Mouse (Mus musculus) forebrain, embryonic 13.5 days (tissue): ENCODE measurements around the gene Polk. TPM values are rescaled to one million over a fixed set of nuclear protein-coding genes. Genes with fewer than 3 reads are reported as not detected.

ENCODE experiments used
- ATAC-seq: fragments of 200-750 bp; cut with Nextera tagmentation; 2 replicates; pipeline ENCODE4 v1.8.0; 2017
- H3K27ac ChIP-seq: fragments of 300-500 bp; sonication (generic); 2 replicates; pipeline ENCODE4 v1.5.1; 2015; ENCODE audit warnings: inconsistent platforms, mild to moderate bottlenecking, moderate library complexity
- H3K27me3 ChIP-seq: fragments of 300-500 bp; sonication (generic); 2 replicates; pipeline ENCODE4 v1.6.1; 2015; ENCODE audit warnings: mild to moderate bottlenecking, inconsistent platforms
- H3K36me3 ChIP-seq: fragments of 300-500 bp; sonication (generic); 2 replicates; pipeline ENCODE4 v1.6.1; 2015; ENCODE audit warnings: mild to moderate bottlenecking, inconsistent platforms; ENCODE audit not compliant: poor library complexity, severe bottlenecking
- H3K4me1 ChIP-seq: fragments of 300-500 bp; sonication (generic); 2 replicates; pipeline ENCODE4 v1.6.1; 2015; ENCODE audit warnings: inconsistent platforms
- H3K4me2 ChIP-seq: fragments of 300-500 bp; sonication (generic); 2 replicates; pipeline ENCODE4 v1.6.1; 2015; ENCODE audit warnings: inconsistent platforms, mild to moderate bottlenecking, moderate library complexity
- H3K4me3 ChIP-seq: fragments of 300-500 bp; sonication (generic); 2 replicates; pipeline ENCODE4 v1.5.1; 2015; ENCODE audit warnings: mild to moderate bottlenecking, inconsistent platforms
- H3K9ac ChIP-seq: fragments of 300-500 bp; sonication (generic); 2 replicates; pipeline ENCODE4 v1.6.1; 2015; ENCODE audit warnings: mild to moderate bottlenecking, inconsistent platforms
- H3K9me3 ChIP-seq: fragments of 300-500 bp; sonication (generic); replicated peaks from 2 replicates; pipeline ENCODE4 v1.6.1; 2016; ENCODE audit warnings: inconsistent platforms
- WGBS: fragments of 180-500 bp; shearing (Covaris S2); methylation state at CpG from one replicate; pipeline ENCODE4 v1.1.7; 2015; 5-methylcytosine and 5-hydroxymethylcytosine counted together
- polyA plus RNA-seq: library from polyadenylated mRNA; unstranded; fragments of >200 nt; fragmentation: Nextera tagmentation; extraction: Ambion mirVana; gene quantifications from 2 replicates; pipeline ENCODE4 v1.2.1, GENCODE M21; 2015

The Polk gene
- polyA plus RNA-seq, 1 experiment from 2014 or later: 6.0 TPM

GRCm38 (mm10) chr13:96527022-96527421, 15.4 kb downstream of the Polk start:
- Histone ChIP-seq H3K4me3 (no peak overlapping the region), H3K4me2 (no peak overlapping the region), H3K4me1 (no peaks in the 10 kb centered on the region), H3K27me3 (no peaks in the 10 kb centered on the region), H3K27ac (no peak overlapping the region), H3K36me3 (no peaks in the 10 kb centered on the region), H3K9me3 (no peaks in the 10 kb centered on the region), H3K9ac (no peak overlapping the region)
- WGBS: 93% methylated on average over 3 of the region's 3 CpGs
- ATAC-seq: no peak

DNA sequence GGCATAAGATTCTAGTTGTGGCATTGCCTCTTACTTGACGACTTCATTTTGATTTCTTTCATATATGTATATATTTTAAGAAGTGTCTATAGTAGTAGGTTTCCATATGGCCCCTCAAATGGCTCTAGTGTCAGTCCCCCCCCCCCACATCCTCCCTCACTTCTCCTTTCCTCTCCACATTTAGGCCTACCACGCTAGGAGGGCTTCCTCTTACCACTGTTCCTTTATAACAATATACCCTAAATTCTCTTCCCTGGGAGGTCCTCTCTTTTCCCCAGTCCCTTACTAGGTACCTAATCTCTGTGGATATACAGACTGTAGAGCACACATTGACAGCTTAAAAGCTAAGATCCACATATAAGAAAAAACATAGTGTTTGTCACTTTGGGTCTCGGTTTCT, 21.1 kb downstream of the Polk start:
- ATAC-seq: no peak
- Histone ChIP-seq H3K36me3 (no peaks in the 10 kb centered on the region), H3K27me3 (no peaks in the 10 kb centered on the region), H3K4me1 (no peaks in the 10 kb centered on the region), H3K4me3 (no peak overlapping the region), H3K9ac (no peak overlapping the region), H3K4me2 (no peak overlapping the region), H3K9me3 (no peaks in the 10 kb centered on the region), H3K27ac (no peak overlapping the region)
- WGBS: 89% methylated on average over 3 of the region's 3 CpGs

DNA sequence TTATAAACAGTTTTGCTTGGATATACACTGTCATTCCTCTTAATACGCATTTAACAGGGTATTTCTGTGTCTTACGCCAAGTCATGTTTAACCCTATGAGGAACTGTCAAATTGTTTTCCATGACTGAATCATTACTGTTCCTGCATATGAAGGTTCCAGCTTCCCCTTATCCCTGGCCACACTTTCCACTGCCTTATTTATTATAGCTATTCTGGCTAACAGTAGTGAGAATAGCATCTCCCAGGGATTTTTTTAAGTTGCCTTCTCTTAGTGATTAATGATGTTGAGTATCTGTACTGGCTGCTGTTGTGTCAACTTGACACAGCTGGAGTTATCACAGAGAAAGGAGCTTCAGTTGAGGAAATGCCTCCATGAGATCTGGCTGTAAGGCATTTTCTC, 25.0 kb downstream of the Polk start:
- Histone ChIP-seq H3K27me3 (no peaks in the 10 kb centered on the region), H3K9me3 (no peaks in the 10 kb centered on the region), H3K4me3 (no peak overlapping the region), H3K4me1 (no peaks in the 10 kb centered on the region), H3K36me3 (no peaks in the 10 kb centered on the region), H3K27ac (no peak overlapping the region), H3K9ac (no peak overlapping the region), H3K4me2 (no peak overlapping the region)
- whole genome bisulfite sequencing: 97% methylated on average over 2 of the region's 2 CpGs
- no peak for ATAC-seq

DNA sequence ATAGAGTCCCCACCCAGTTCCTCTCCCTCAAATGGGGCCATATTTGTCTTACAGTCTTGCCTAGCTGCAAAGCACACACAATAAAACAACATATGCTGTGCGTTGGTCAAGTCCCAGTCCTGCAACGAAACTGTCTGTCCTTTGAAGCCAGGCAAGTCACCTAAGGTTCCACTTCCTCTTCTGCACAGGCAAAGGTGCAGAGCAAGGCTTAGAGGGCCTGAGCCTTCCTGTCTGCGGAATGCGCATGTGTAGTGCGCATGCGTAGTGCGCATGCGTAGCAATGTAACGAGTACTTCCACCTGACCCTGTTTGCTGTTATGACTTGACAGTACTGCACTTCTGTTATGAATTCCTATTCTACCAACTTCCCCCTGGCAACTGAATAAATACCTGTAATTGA, 26.1 kb downstream of the Polk start:
- H3K4me2 ChIP-seq: no peak overlapping the region
- WGBS: 95% methylated on average over 9 of the region's 9 CpGs
- H3K4me3 ChIP-seq: no peak overlapping the region
- no peaks in the 10 kb centered on the region for H3K36me3 ChIP-seq
- no peak overlapping the region for H3K9ac ChIP-seq
- H3K27ac ChIP-seq: no peak overlapping the region
- no peaks in the 10 kb centered on the region for H3K9me3 ChIP-seq
- no peaks in the 10 kb centered on the region for H3K4me1 ChIP-seq
- H3K27me3 ChIP-seq: no peaks in the 10 kb centered on the region
- ATAC-seq: no peak

DNA sequence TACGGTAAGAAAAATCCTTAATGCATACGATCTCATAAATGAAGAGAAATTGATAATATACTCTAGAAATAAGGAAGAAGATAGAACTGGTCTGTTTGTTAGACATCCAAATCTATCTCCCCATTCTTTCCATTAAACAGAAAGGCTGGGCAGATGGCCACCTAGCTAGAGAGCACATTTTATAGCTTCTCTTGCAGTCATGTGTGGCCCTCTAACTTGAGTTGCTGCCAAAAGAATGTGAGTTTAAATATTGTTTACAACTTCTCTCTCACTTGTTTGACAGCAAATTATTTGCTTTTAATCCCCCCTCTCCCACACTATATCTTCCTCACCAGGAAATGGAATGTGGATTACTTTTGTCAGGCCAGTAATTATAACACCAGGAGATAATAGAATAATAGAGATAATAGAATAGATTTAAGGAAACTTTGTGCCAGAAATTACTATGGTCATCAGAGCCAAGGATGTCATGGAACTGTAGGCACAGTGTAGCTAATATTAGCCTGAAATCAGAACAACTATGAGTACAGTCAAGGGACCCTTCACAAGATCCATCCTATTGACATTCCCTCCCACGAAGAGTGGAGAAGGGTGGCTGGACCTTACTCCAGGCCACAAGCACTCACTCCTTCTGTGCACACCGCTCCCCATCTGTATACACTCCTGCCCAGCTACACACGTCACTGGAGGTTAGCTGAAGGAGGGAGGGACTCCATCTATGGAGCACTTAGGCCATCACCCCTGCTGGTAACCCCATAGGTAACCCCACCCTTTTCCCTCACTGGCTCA, 28.0 kb downstream of the Polk start:
- Histone ChIP-seq H3K4me3 (no peak overlapping the region), H3K27ac (no peak overlapping the region), H3K9me3 (no peaks in the 10 kb centered on the region), H3K27me3 (no peaks in the 10 kb centered on the region), H3K9ac (no peak overlapping the region), H3K4me2 (no peak overlapping the region), H3K4me1 (no peaks in the 10 kb centered on the region), H3K36me3 (no peaks in the 10 kb centered on the region)
- 86% methylated on average over 5 of the region's 5 CpGs for WGBS
- no peak for ATAC-seq

DNA sequence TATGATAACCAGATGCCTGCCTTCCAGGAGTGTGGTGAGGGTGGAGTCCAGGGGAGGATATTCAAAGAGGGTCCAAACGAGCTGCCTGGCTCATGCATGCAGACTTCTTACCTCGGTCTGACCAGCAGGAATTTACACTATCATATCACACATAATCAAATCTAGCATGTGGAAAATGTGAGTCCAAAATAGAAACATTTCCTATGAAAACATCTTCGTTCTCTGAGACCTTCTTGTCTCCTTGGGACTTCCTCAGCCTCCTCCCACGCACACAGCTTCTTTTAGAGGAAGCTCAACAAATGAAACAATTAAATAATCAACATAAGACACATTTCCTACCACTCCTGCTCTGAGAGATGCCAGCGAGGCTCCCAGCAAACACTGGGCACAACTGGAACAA, 30.5 kb downstream of the Polk start:
- WGBS: 69% methylated on average over 5 of the region's 5 CpGs
- ATAC-seq: no peak
- H3K4me3 ChIP-seq: no peak overlapping the region

DNA sequence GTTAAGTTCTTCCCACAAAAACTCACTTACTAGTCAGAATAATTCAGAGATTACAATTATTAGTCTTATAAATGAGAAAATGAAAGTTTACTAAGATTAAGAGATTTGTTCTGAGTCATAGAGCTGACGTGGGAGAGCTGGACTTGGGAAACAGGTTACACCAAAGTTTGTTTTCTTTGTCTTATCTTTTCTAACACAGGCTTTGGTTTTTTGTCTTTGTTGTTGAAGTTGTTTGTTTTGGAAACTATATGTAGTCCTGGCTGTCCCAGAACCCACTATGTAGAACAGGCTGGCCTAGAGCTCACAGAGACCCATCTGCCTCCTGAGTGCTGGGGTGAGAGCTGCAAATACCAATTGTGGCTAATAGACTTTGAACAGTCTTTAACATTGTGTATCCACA, 31.1 kb downstream of the Polk start:
- 95% methylated on average over 1 of the region's 1 CpGs for WGBS

More for the DNA sequence above, 30.5 kb downstream of the Polk start:
- Histone ChIP-seq H3K27me3 (no peaks in the 10 kb centered on the region), H3K4me1 (no peaks in the 10 kb centered on the region), H3K36me3 (no peaks in the 10 kb centered on the region), H3K4me2 (no peak overlapping the region), H3K27ac (no peak overlapping the region), H3K9ac (no peak overlapping the region), H3K9me3 (no peaks in the 10 kb centered on the region)

DNA sequence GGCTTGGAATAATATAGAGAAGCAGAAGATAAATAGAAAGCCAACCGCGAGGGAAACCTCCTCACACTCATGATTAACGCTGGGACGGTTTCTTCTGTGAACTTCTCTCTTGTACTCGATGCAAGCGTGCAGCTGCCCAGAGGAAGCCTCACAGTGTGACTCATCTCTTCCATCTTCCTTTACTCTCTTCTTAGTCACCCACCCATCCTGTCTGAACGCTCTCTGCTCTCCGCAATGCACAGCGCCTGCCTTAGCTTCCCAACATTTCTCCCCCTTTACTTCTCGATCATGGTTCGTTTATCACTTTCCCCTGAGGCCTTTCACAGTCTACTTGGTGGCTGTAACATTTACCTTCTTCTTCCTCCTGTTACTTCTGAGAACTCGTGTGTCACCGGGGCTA, 31.7 kb downstream of the Polk start:
- H3K4me1 ChIP-seq: no peaks in the 10 kb centered on the region
- no peak overlapping the region for H3K27ac ChIP-seq
- no peak overlapping the region for H3K4me2 ChIP-seq
- H3K9me3 ChIP-seq: no peaks in the 10 kb centered on the region
- no peak overlapping the region for H3K9ac ChIP-seq
- no peaks in the 10 kb centered on the region for H3K36me3 ChIP-seq
- no peak for ATAC-seq
- WGBS: 90% methylated on average over 13 of the region's 13 CpGs
- H3K4me3 ChIP-seq: no peak overlapping the region
- no peaks in the 10 kb centered on the region for H3K27me3 ChIP-seq

More for the DNA sequence above, 31.1 kb downstream of the Polk start:
- Histone ChIP-seq H3K27ac (no peak overlapping the region), H3K4me3 (no peak overlapping the region), H3K4me2 (no peak overlapping the region), H3K9me3 (no peaks in the 10 kb centered on the region), H3K9ac (no peak overlapping the region), H3K4me1 (no peaks in the 10 kb centered on the region), H3K27me3 (no peaks in the 10 kb centered on the region), H3K36me3 (no peaks in the 10 kb centered on the region)
- no peak for ATAC-seq

- no peak overlapping the region for H3K9ac ChIP-seq
- H3K9me3 ChIP-seq: no peaks in the 10 kb centered on the region
- no peak overlapping the region for H3K4me2 ChIP-seq
- H3K27me3 ChIP-seq: no peaks in the 10 kb centered on the region
- no peaks in the 10 kb centered on the region for H3K4me1 ChIP-seq
- H3K27ac ChIP-seq: no peak overlapping the region
- no peak for ATAC-seq
- WGBS: 89% methylated on average over 4 of the region's 4 CpGs
- no peaks in the 10 kb centered on the region for H3K36me3 ChIP-seq
- H3K4me3 ChIP-seq: no peak overlapping the region
Observed at GRCm38 (mm10) chr13:96507541-96507940, 34.8 kb downstream of the Polk start.

DNA sequence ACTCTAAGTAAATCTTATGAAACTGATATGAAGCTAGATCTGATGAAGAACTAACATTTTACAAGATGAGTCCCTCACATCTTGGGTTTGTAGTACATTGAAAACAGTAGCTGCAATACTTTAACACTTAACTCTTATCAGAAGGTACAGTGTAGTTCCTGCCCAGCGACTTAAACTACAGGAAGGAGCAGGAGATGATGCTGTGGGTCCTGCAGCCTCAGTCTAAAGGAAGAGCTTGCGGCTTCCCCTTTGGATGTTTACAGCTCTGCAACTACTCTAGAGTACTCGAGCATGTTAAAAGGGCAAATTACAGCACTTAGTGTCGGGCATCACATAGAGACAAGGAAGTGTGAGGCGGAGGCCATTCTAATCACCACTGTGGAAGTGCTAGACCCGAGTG, 36.1 kb downstream of the Polk start:
- Histone ChIP-seq H3K4me2 (no peak overlapping the region), H3K9me3 (no peaks in the 10 kb centered on the region), H3K4me1 (no peaks in the 10 kb centered on the region), H3K36me3 (no peaks in the 10 kb centered on the region), H3K27ac (no peak overlapping the region), H3K4me3 (no peak overlapping the region), H3K27me3 (no peaks in the 10 kb centered on the region), H3K9ac (no peak overlapping the region)
- WGBS: 83% methylated on average over 6 of the region's 6 CpGs
- ATAC-seq: no peak

GRCm38 (mm10) chr13:96505661-96506060, 36.7 kb downstream of the Polk start:
- no peak overlapping the region for H3K27ac ChIP-seq
- peaks cover 3% of the 10 kb centered on the region for H3K36me3 ChIP-seq
- no peak overlapping the region for H3K9ac ChIP-seq
- no peaks in the 10 kb centered on the region for H3K4me1 ChIP-seq
- no peak for ATAC-seq
- no peak overlapping the region for H3K4me2 ChIP-seq
- H3K4me3 ChIP-seq: no peak overlapping the region
- H3K27me3 ChIP-seq: no peaks in the 10 kb centered on the region
- 89% methylated on average over 4 of the region's 4 CpGs for WGBS
- no peaks in the 10 kb centered on the region for H3K9me3 ChIP-seq

DNA sequence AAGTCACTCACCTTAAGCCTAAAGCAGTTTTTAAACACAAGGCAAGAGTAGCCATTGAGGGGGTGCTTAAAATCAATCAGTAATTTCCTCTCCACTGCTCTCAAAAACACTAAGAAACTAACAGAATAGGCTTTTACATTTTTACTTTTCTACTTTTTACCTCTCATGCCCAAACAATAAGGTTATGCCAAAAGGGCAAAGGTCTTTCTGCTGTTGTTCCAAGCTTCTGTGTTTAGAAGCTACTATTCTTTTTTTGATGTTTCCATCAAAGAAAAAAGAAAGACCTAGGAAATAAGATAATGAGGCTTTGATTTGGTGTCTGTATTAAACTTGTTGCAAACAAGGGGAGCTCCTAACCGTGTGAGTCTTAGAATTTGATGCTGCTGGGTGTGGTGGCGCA, 42.5 kb downstream of the Polk start:
- no peak overlapping the region for H3K9ac ChIP-seq
- no peak overlapping the region for H3K4me2 ChIP-seq
- ATAC-seq: no peak
- H3K9me3 ChIP-seq: no peaks in the 10 kb centered on the region
- H3K36me3 ChIP-seq: peaks cover 7% of the 10 kb centered on the region
- no peaks in the 10 kb centered on the region for H3K4me1 ChIP-seq
- no peak overlapping the region for H3K4me3 ChIP-seq
- no peaks in the 10 kb centered on the region for H3K27me3 ChIP-seq
- no peak overlapping the region for H3K27ac ChIP-seq
- 73% methylated on average over 2 of the region's 2 CpGs for WGBS

DNA sequence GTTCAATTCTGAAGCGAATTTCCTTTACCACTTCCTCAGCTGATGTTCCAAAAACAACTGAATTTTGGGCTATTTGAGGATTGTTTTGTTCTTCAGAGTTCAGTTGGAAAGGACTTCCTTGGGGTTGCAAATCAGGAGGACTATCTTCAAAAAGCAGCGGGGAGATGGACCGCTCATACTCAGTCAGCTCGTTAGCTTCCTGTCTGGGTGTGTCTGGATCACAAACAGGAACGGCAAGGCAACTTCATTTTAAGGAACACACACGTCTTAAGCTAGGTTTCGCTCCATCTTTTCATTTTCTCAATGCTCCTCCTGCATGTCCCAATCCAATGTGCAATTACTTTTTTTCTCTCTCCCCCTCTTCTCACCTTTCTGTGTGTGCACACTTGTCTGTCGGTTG, 45.7 kb downstream of the Polk start:
- Histone ChIP-seq H3K4me3 (no peak overlapping the region), H3K9me3 (no peaks in the 10 kb centered on the region), H3K9ac (no peak overlapping the region), H3K27ac (no peak overlapping the region), H3K4me2 (no peak overlapping the region), H3K4me1 (no peaks in the 10 kb centered on the region), H3K27me3 (no peaks in the 10 kb centered on the region), H3K36me3 (peaks cover 7% of the 10 kb centered on the region)
- no peak for ATAC-seq
- 78% methylated on average over 8 of the region's 8 CpGs for WGBS
